Comparison of ENCODE assay signal across 18 mouse cellular contexts in genomic region chr5:137000612-137001011, GRCm38 (mm10). TPM values are rescaled to one million over a fixed set of nuclear protein-coding genes. Genes with fewer than 3 reads are reported as not detected.
DNase-seq lines count a peak whose midpoint lies in the region; ATAC-seq lines count a peak whose summit lies in the region.
"Had no signal": no experiment of that assay in that cellular context is flagged by ENCODE, and none has a peak within 500 bp of the region (broad histone marks: within the 10 kb centered on the region; RNA-seq: fewer than 3 reads in every experiment).

No protein-coding gene starts in this region.

- H3K9ac ChIP-seq in hindbrain, embryonic 11.5 days (ENCODE audit: low read depth, low read length): no peak overlapping the region
- H3K9ac ChIP-seq in hindbrain, embryonic 16.5 days (ENCODE audit: low read depth, low read length): no peak overlapping the region
- no peak overlapping the region for H3K9ac ChIP-seq in midbrain, embryonic 11.5 days (ENCODE audit: low read length)
- H3K9ac ChIP-seq in midbrain, embryonic 16.5 days (ENCODE audit: low read depth, low read length): no peak overlapping the region
- H3K9ac ChIP-seq: forebrain, embryonic 13.5 days; heart, embryonic 12.5 days; liver, embryonic 14.5 days; stomach, embryonic 15.5 days had no signal

- WGBS in hindbrain, embryonic 11.5 days: 94% methylated on average over 2 of the region's 2 CpGs
- WGBS in hindbrain, embryonic 16.5 days: 91% methylated on average over 2 of the region's 2 CpGs
- 79% methylated on average over 2 of the region's 2 CpGs for WGBS in midbrain, embryonic 11.5 days
- 87% methylated on average over 2 of the region's 2 CpGs for WGBS in midbrain, embryonic 16.5 days

- peaks cover 3% of the 10 kb centered on the region; the same call in 1 of the 2 replicates for H3K36me3 ChIP-seq in hindbrain, embryonic 11.5 days (ENCODE audit: control insufficient read depth, insufficient read depth, low read length)
- peaks cover 6% of the 10 kb centered on the region; the same call in 1 of the 2 replicates for H3K36me3 ChIP-seq in hindbrain, embryonic 16.5 days (ENCODE audit: control insufficient read depth, insufficient read depth, low read length)
- peaks cover 2% of the 10 kb centered on the region; the same call in 1 of the 2 replicates for H3K36me3 ChIP-seq in midbrain, embryonic 11.5 days (ENCODE audit: control insufficient read depth, insufficient read depth, low read length)
- peaks cover 5% of the 10 kb centered on the region; the same call in 1 of the 2 replicates for H3K36me3 ChIP-seq in midbrain, embryonic 16.5 days (ENCODE audit: control insufficient read depth, insufficient read depth, low read length)

- H3K9me3 ChIP-seq in hindbrain, embryonic 11.5 days (ENCODE audit: control insufficient read depth, low read length): no peaks in the 10 kb centered on the region
- H3K9me3 ChIP-seq in hindbrain, embryonic 16.5 days (ENCODE audit: control insufficient read depth, low read length): no peaks in the 10 kb centered on the region
- H3K9me3 ChIP-seq in midbrain, embryonic 11.5 days (ENCODE audit: control insufficient read depth, low read length): no peaks in the 10 kb centered on the region
- no peaks in the 10 kb centered on the region for H3K9me3 ChIP-seq in midbrain, embryonic 16.5 days (replicated peaks; ENCODE audit: control insufficient read depth, low read length, poor library complexity, severe bottlenecking)
- H3K9me3 ChIP-seq: forebrain, embryonic 13.5 days; heart, embryonic 12.5 days; stomach, embryonic 15.5 days had no signal

- no peaks in the 10 kb centered on the region for H3K4me1 ChIP-seq in hindbrain, embryonic 11.5 days (replicated peaks; ENCODE audit: control insufficient read depth, insufficient read depth, low read length)
- H3K4me1 ChIP-seq in hindbrain, embryonic 16.5 days (ENCODE audit: control insufficient read depth, insufficient read depth, low read depth, low read length): no peaks in the 10 kb centered on the region
- H3K4me1 ChIP-seq in midbrain, embryonic 11.5 days (ENCODE audit: control insufficient read depth, insufficient read depth, low read length): no peaks in the 10 kb centered on the region
- H3K4me1 ChIP-seq in midbrain, embryonic 16.5 days (ENCODE audit: control insufficient read depth, insufficient read depth, low read length): no peaks in the 10 kb centered on the region
- H3K4me1 ChIP-seq: forebrain, embryonic 13.5 days; heart, embryonic 12.5 days had no signal

- DNase-seq in hindbrain, embryonic 11.5 days (ENCODE audit: low spot score): peak; percentile 39
- peak; percentile 89 for DNase-seq in midbrain, embryonic 11.5 days (ENCODE audit: low spot score, missing footprints)
- peak; percentile 76 for DNase-seq in ZHBTc4 (ENCODE audit: low read depth, low spot score)
- DNase-seq in lung, postnatal 10 days: no peak
- no peak for DNase-seq in thymus, postnatal 36 days
- DNase-seq: cerebellum, adult 11 months; gastrocnemius, postnatal 10 days; kidney, postnatal 10 days; thymus, postnatal 4 days had no signal

- no peak overlapping the region for H3K27ac ChIP-seq in hindbrain, embryonic 11.5 days (ENCODE audit: low read depth, low read length)
- H3K27ac ChIP-seq in hindbrain, embryonic 16.5 days (ENCODE audit: low read depth, low read length): no peak overlapping the region
- H3K27ac ChIP-seq in midbrain, embryonic 11.5 days (ENCODE audit: low read depth, low read length): no peak overlapping the region
- H3K27ac ChIP-seq in midbrain, embryonic 16.5 days (ENCODE audit: low read length): no peak overlapping the region
- H3K27ac ChIP-seq: forebrain, embryonic 13.5 days; liver, embryonic 14.5 days; stomach, embryonic 15.5 days had no signal

- H3K4me3 ChIP-seq in hindbrain, embryonic 11.5 days (ENCODE audit: low read depth, low read length): no peak overlapping the region
- H3K4me3 ChIP-seq in hindbrain, embryonic 16.5 days (ENCODE audit: low read length): no peak overlapping the region
- no peak overlapping the region for H3K4me3 ChIP-seq in midbrain, embryonic 11.5 days (ENCODE audit: low read depth, low read length)
- H3K4me3 ChIP-seq in midbrain, embryonic 16.5 days (ENCODE audit: low read depth, low read length): no peak overlapping the region
- H3K4me3 ChIP-seq: forebrain, embryonic 13.5 days; heart, embryonic 12.5 days; stomach, embryonic 15.5 days had no signal

- no peak for ATAC-seq in hindbrain, embryonic 11.5 days (ENCODE audit: low FRiP score)
- no peak for ATAC-seq in hindbrain, embryonic 16.5 days
- ATAC-seq in midbrain, embryonic 11.5 days (ENCODE audit: low FRiP score): no peak
- no peak for ATAC-seq in midbrain, embryonic 16.5 days
- ATAC-seq in megakaryocyte progenitor cell, adult 5-6 weeks (replicated peaks; ENCODE audit: poor library complexity): peak; percentile 46
- ATAC-seq: forebrain, embryonic 13.5 days had no signal

- no peaks in the 10 kb centered on the region for H3K27me3 ChIP-seq in hindbrain, embryonic 11.5 days (ENCODE audit: control insufficient read depth, insufficient read depth, low read length)
- H3K27me3 ChIP-seq in hindbrain, embryonic 16.5 days (replicated peaks; ENCODE audit: control insufficient read depth, insufficient read depth, low read length): no peaks in the 10 kb centered on the region
- no peaks in the 10 kb centered on the region for H3K27me3 ChIP-seq in midbrain, embryonic 11.5 days (ENCODE audit: control insufficient read depth, insufficient read depth, low read length)
- H3K27me3 ChIP-seq in midbrain, embryonic 16.5 days (ENCODE audit: control insufficient read depth, insufficient read depth, low read depth, low read length): no peaks in the 10 kb centered on the region
- H3K27me3 ChIP-seq: forebrain, embryonic 13.5 days; heart, embryonic 12.5 days; stomach, embryonic 15.5 days had no signal

- H3K4me2 ChIP-seq in hindbrain, embryonic 11.5 days (replicated peaks; ENCODE audit: low read depth, low read length): no peak overlapping the region
- H3K4me2 ChIP-seq in hindbrain, embryonic 16.5 days (ENCODE audit: low read length): no peak overlapping the region
- H3K4me2 ChIP-seq in midbrain, embryonic 11.5 days: no peak overlapping the region
- no peak overlapping the region for H3K4me2 ChIP-seq in midbrain, embryonic 16.5 days (ENCODE audit: low read length)
- H3K4me2 ChIP-seq: forebrain, embryonic 13.5 days; heart, embryonic 12.5 days; stomach, embryonic 15.5 days had no signal

RNA-seq across cellular contexts. Expression of gene Znhit1, which starts 12.8 kb away (rescaled TPM):
- polyA plus RNA-seq in hindbrain, embryonic 11.5 days (2014; fragmentation: Nextera tagmentation; extraction: Ambion mirVana): 92.8 and 106 TPM in 2 replicates
- polyA plus RNA-seq in hindbrain, embryonic 16.5 days (2015; fragmentation: Nextera tagmentation; extraction: Ambion mirVana): 144 and 156 TPM in 2 replicates
- polyA plus RNA-seq in midbrain, embryonic 11.5 days (2014; fragmentation: Nextera tagmentation; extraction: Ambion mirVana): 91.1 and 92.1 TPM in 2 replicates
- polyA plus RNA-seq in midbrain, embryonic 16.5 days (2015; fragmentation: Nextera tagmentation; extraction: Ambion mirVana): 136 and 144 TPM in 2 replicates
- 109 and 115 TPM in 2 replicates for total RNA-seq in megakaryocyte progenitor cell, adult 5-6 weeks (2015)
- total RNA-seq in megakaryocyte progenitor cell, adult 5-6 weeks (2017): 41.5 and 49.0 TPM in 2 replicates

RNA-seq across cellular contexts. Expression of gene Plod3, which starts 13.8 kb away (rescaled TPM):
- 26.0 and 32.4 TPM in 2 replicates for polyA plus RNA-seq in hindbrain, embryonic 11.5 days (2014; fragmentation: Nextera tagmentation; extraction: Ambion mirVana)
- 36.3 and 39.7 TPM in 2 replicates for polyA plus RNA-seq in hindbrain, embryonic 16.5 days (2015; fragmentation: Nextera tagmentation; extraction: Ambion mirVana)
- 21.4 and 23.1 TPM in 2 replicates for polyA plus RNA-seq in midbrain, embryonic 11.5 days (2014; fragmentation: Nextera tagmentation; extraction: Ambion mirVana)
- 34.7 and 37.9 TPM in 2 replicates for polyA plus RNA-seq in midbrain, embryonic 16.5 days (2015; fragmentation: Nextera tagmentation; extraction: Ambion mirVana)
- total RNA-seq in megakaryocyte progenitor cell, adult 5-6 weeks (2015): 70.5 and 80.3 TPM in 2 replicates
- total RNA-seq in megakaryocyte progenitor cell, adult 5-6 weeks (2017): 154 and 176 TPM in 2 replicates

RNA-seq across cellular contexts. Expression of gene Vgf, which starts 25.6 kb away (rescaled TPM):
- polyA plus RNA-seq in hindbrain, embryonic 11.5 days (2014; fragmentation: Nextera tagmentation; extraction: Ambion mirVana): 0.14 and 1.2 TPM in 2 replicates
- polyA plus RNA-seq in hindbrain, embryonic 16.5 days (2015; fragmentation: Nextera tagmentation; extraction: Ambion mirVana): 14.1 and 17.0 TPM in 2 replicates
- 0.40 and 0.59 TPM in 2 replicates for polyA plus RNA-seq in midbrain, embryonic 11.5 days (2014; fragmentation: Nextera tagmentation; extraction: Ambion mirVana)
- polyA plus RNA-seq in midbrain, embryonic 16.5 days (2015; fragmentation: Nextera tagmentation; extraction: Ambion mirVana): 12.6 and 15.6 TPM in 2 replicates
- total RNA-seq in megakaryocyte progenitor cell, adult 5-6 weeks (2015): not detected in 2 replicates
- total RNA-seq in megakaryocyte progenitor cell, adult 5-6 weeks (2017): not detected in 2 replicates
- total RNA-seq: megakaryocyte, adult 5-6 weeks had no signal
- polyA plus RNA-seq: heart, embryonic 12.5 days had no signal

RNA-seq across cellular contexts. Expression of gene Cldn15, which starts 34.2 kb away (rescaled TPM):
- 0.32 TPM in 1 of 2 replicates, not detected in the other for polyA plus RNA-seq in hindbrain, embryonic 11.5 days (2014; fragmentation: Nextera tagmentation; extraction: Ambion mirVana)
- 0.16 and 0.30 TPM in 2 replicates for polyA plus RNA-seq in hindbrain, embryonic 16.5 days (2015; fragmentation: Nextera tagmentation; extraction: Ambion mirVana)
- polyA plus RNA-seq in midbrain, embryonic 11.5 days (2014; fragmentation: Nextera tagmentation; extraction: Ambion mirVana): 0.22 and 0.26 TPM in 2 replicates
- polyA plus RNA-seq in midbrain, embryonic 16.5 days (2015; fragmentation: Nextera tagmentation; extraction: Ambion mirVana): 0.15 and 0.30 TPM in 2 replicates
- 61.8 and 69.7 TPM in 2 replicates for total RNA-seq in megakaryocyte progenitor cell, adult 5-6 weeks (2015)
- 48.5 and 50.4 TPM in 2 replicates for total RNA-seq in megakaryocyte progenitor cell, adult 5-6 weeks (2017)
- total RNA-seq: left cerebral cortex, adult 18-20 months had no signal

RNA-seq across cellular contexts. Expression of gene Ap1s1, which starts 45.3 kb away (rescaled TPM):
- 154 and 169 TPM in 2 replicates for polyA plus RNA-seq in hindbrain, embryonic 11.5 days (2014; fragmentation: Nextera tagmentation; extraction: Ambion mirVana)
- 242 and 260 TPM in 2 replicates for polyA plus RNA-seq in hindbrain, embryonic 16.5 days (2015; fragmentation: Nextera tagmentation; extraction: Ambion mirVana)
- 176 and 192 TPM in 2 replicates for polyA plus RNA-seq in midbrain, embryonic 11.5 days (2014; fragmentation: Nextera tagmentation; extraction: Ambion mirVana)
- polyA plus RNA-seq in midbrain, embryonic 16.5 days (2015; fragmentation: Nextera tagmentation; extraction: Ambion mirVana): 296 and 303 TPM in 2 replicates
- total RNA-seq in megakaryocyte progenitor cell, adult 5-6 weeks (2015): 37.8 and 41.2 TPM in 2 replicates
- total RNA-seq in megakaryocyte progenitor cell, adult 5-6 weeks (2017): 67.3 and 87.2 TPM in 2 replicates

Comparison
In these comparisons a context has a peak if more than half of its experiments do, and no peak if none do; other contexts are left out.
1. DNase-seq: peak in hindbrain, embryonic 11.5 days (single experiment), midbrain, embryonic 11.5 days (single experiment) and ZHBTc4 (single experiment); none in lung, postnatal 10 days (single experiment) and thymus, postnatal 36 days (0 of 2).